Mouse (Mus musculus) brain, embryonic 14.5 days (tissue): Measurements from ENCODE around the gene Ccl1.

Source experiments
- CTCF ChIP-seq: fragments of 200-500 bp; IDR thresholded peaks from 2 replicates; pipeline ENCODE4 v1.5.1; 2012; ENCODE audit warnings: inconsistent platforms, mild to moderate bottlenecking, moderate library complexity, borderline replicate concordance; ENCODE audit not compliant: insufficient read depth, insufficient read length; ENCODE audit errors: extremely low read depth
- POLR2A ChIP-seq: fragments of 200-500 bp; IDR thresholded peaks from 2 replicates; pipeline ENCODE4 v1.6.1; 2012; ENCODE audit warnings: mild to moderate bottlenecking, inconsistent platforms, borderline replicate concordance; ENCODE audit not compliant: poor library complexity, insufficient read depth, insufficient read length, severe bottlenecking; ENCODE audit errors: extremely low read depth

DNA sequence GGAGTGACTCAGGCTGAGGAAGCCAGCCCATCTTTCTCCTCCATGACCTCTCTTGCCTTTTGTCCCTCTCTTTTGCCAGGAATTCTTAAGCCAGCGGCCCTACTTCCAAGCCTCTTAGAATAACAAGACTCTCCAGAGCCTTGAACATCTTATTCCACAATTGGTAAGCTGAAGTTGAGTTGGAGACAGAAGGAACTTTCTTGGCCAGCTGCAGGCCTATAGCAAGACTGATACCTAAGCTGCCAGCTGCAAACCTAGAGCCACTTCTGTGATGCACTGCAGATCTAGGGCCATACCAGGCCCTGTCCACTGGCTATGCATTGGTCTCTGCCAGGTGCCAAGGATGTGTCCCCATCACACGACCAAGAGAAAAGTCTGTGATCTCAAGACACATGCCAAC lies 132.0 kb downstream of the Ccl1 start:
- no peak for TF ChIP-seq CTCF
- no peak for TF ChIP-seq POLR2A
